Mouse (Mus musculus) heart, adult 2 months (tissue): ENCODE data around the gene Pole.

Experiments used
- CTCF ChIP-seq: fragments of 200-600 bp; IDR thresholded peaks from 2 replicates; pipeline ENCODE4 v1.8.1; 2022; ENCODE audit warnings: antibody characterized with exemption, mild to moderate bottlenecking, moderate library complexity
- EP300 ChIP-seq: fragments of 200-500 bp; IDR thresholded peaks from 2 replicates; pipeline ENCODE4 v1.6.1; 2011; ENCODE audit warnings: low read depth, low read length, control low read depth; ENCODE audit not compliant: insufficient read depth
- POLR2A ChIP-seq: fragments of 200-500 bp; IDR thresholded peaks from 2 replicates; pipeline ENCODE4 v1.6.1; 2011; ENCODE audit warnings: mild to moderate bottlenecking, low read depth, low read length, control low read depth; ENCODE audit not compliant: insufficient read depth

- TF ChIP-seq POLR2A (no peak), CTCF (no peak), EP300 (no peak)
These were observed 9.7 kb upstream of the Pole start for GRCm38 (mm10) chr5:110276391-110276790.
